Mouse (Mus musculus): ENCODE results near the gene Olfr166. TPM values are rescaled to one million over a fixed set of nuclear protein-coding genes. Genes with fewer than 3 reads are reported as not detected.
"Not testable (repeated sequence)": the region's sequence is repeated elsewhere in the genome, so short reads cannot be mapped to it uniquely, and the experiment has no call there.

Olfr166 gene
- not detected for total RNA-seq (2021)
- long read RNA-seq, experiment 1 = 0 reads
- long read RNA-seq, experiment 2 = 0 reads

DNA sequence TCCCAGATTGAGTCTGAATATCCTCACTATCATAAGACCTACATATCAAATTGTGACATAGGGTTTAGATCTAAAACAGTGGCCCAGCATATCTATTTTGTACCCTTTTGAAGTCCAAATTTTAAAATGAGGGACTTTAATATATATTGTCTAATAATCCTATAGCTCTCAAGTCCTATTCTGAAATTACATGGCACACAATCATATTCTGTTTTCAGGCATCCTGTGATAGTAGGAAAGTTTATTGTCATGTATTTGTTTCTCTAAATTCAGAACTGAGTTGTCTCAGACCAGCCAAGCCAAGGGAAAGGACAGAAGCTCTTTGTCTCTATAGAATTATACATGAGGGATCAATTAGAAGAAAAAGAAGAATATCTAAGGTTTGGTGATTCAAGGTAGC, at the start of gene Olfr166:
Olfr166 (plus strand) TSS at position 301 of the 400 bp plus-strand sequence.
- DNase-seq (ENCODE audit: low spot score in 2 of 2) = no peak

DNA sequence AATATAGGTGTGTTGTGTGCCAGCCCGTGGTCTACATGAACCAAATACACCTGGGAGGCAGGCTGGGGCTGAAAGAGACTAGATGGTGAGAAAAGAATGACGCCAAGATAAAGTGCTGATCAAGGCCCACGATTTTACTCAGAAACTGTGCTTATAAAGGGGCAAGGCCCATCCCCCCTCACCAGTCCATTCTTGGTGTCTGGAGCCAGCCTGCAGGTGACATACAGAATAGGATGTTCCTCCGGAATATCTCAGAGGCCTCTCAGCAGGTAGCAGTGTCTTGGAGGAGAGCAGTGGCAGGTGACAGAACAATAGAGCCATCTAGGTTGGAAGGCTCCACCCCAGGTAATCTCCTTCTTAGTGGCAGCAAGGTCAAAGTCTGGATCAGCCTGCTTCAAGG, 24.8 kb upstream of the Olfr166 start:
- DNase-seq (ENCODE audit: low spot score in 2 of 2) = not testable (repeated sequence)

DNA sequence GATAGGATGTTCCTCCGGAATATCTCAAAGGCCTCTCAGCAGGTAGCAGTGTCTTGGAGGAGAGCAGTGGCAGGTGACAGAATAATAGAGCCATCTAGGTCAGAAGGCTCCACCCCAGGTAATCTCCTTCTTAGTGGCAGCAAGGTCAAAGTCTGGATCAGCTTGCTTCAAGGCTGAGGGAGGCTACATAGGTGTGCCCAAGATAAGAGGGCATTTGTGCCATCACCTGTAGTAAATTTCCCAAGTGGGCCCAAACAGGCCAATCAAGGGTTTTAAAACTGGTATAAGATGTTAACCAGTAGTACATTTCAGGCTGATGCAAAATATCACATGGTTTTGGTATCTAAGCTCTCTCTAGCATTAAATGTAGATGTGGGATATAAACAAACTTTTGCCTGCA, 19.1 kb upstream of the Olfr166 start:
- DNase-seq (ENCODE audit: low spot score in 2 of 2) = no peak

DNA sequence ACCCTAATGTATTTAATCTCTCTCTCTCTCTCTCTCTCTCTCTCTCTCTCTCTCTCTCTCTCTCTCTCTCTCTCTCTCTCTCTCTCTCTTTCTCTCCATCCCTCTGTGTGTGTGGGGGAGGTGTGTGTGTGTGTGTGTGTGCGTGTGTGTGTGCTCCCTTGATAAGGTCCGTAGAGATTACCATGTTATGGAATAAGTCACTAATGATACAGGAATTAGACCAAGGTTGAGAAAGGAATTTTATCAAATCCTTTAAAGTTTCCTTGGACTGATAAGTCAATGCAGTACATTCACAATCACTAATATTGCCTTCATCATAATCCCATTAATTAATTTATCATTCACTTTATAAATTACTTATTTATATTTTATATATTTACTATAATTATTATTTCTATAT, 38.7 kb downstream of the Olfr166 start, which contains the start of gene Olfr167:
Olfr167 (minus strand) TSS at position 101 of the 400 bp plus-strand sequence.
- DNase-seq (ENCODE audit: low spot score in 2 of 2) = no peak

DNA sequence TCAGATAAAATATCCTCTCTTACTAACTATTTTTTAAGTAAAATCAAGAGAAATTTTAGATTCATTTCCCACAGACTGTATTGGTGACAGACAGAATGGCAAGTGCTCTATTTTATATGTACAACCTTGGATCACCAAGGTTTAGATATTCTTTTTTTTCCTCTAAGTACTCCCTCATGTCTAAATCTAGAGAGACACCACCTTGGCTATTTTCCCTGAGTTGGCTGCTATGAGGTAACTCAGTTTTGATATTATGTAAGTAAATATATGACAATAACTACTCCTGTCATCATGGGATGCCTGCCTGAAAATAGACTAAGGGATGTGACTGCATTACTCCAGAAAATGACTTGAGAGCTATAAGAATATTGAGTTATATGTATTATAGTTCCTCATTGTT, 52.0 kb downstream of the Olfr166 start, which contains the start of gene Olfr168:
Olfr168 (minus strand) TSS at position 101 of the 400 bp plus-strand sequence.
- no peak for DNase-seq (ENCODE audit: low spot score in 2 of 2)

Other genes with a start within 250 kb of the Olfr166 start
- not detected for gene Olfr164, start 169.6 kb upstream of the Olfr166 start, total RNA-seq (2021)
- not detected for gene Olfr165, start 60.6 kb upstream of the Olfr166 start, total RNA-seq (2021)
- not detected for gene Olfr167, start 38.6 kb downstream of the Olfr166 start, total RNA-seq (2021)
- gene Olfr168, start 51.9 kb downstream of the Olfr166 start, total RNA-seq (2021) = not detected
- gene Olfr169, start 88.1 kb downstream of the Olfr166 start, total RNA-seq (2021) = not detected
- not detected for gene Olfr170, start 128.2 kb downstream of the Olfr166 start, total RNA-seq (2021)
- gene Olfr171, start 146.2 kb downstream of the Olfr166 start, total RNA-seq (2021) = not detected
- gene Lamp3, start 222.7 kb downstream of the Olfr166 start, total RNA-seq (2021) = under 1 TPM in 1 of 2 experiments, not detected in 1; 0.08 TPM